Mouse (Mus musculus) MEL-GATA-1-ER (cell line): ENCODE measurements around the gene Gpr68.

Experiments used
- DNase-seq: peaks from one replicate; pipeline ENCODE4 v3.0.0-alpha.2; 2012; ENCODE audit warnings: low read depth; ENCODE audit errors: extremely low read depth

The Gpr68 gene

GRCm38 (mm10) chr12:100924646-100925339, 16.8 kb upstream of the Gpr68 start:
- no peak for DNase-seq

GRCm38 (mm10) chr12:100910731-100911130, 2.7 kb upstream of the Gpr68 start:
- no peak for DNase-seq

GRCm38 (mm10) chr12:100909765-100910164, 1.8 kb upstream of the Gpr68 start:
- no peak for DNase-seq

GRCm38 (mm10) chr12:100908298-100909034, 468 bp upstream of the Gpr68 start:
- DNase-seq = no peak

GRCm38 (mm10) chr12:100906861-100907260, 1.1 kb downstream of the Gpr68 start:
- DNase-seq = no peak

GRCm38 (mm10) chr12:100903761-100904160, 4.2 kb downstream of the Gpr68 start:
- no peak for DNase-seq

- no peak for DNase-seq
Observed at GRCm38 (mm10) chr12:100901386-100901785, 6.6 kb downstream of the Gpr68 start.

GRCm38 (mm10) chr12:100900901-100901300, 7.1 kb downstream of the Gpr68 start:
- no peak for DNase-seq

- DNase-seq = no peak
Observed at GRCm38 (mm10) chr12:100899111-100899640, 8.8 kb downstream of the Gpr68 start.

- no peak for DNase-seq
Observed at GRCm38 (mm10) chr12:100897736-100898650, 10.0 kb downstream of the Gpr68 start.

GRCm38 (mm10) chr12:100896661-100897060, 11.3 kb downstream of the Gpr68 start:
- no peak for DNase-seq

- no peak for DNase-seq
Observed at GRCm38 (mm10) chr12:100895504-100895903, 12.5 kb downstream of the Gpr68 start.

- DNase-seq = no peak
Observed at GRCm38 (mm10) chr12:100890548-100890947, 17.4 kb downstream of the Gpr68 start.

- no peak for DNase-seq
Observed at GRCm38 (mm10) chr12:100887801-100888258, 20.2 kb downstream of the Gpr68 start.

GRCm38 (mm10) chr12:100886877-100887276, 21.1 kb downstream of the Gpr68 start:
- no peak for DNase-seq

GRCm38 (mm10) chr12:100885585-100885984, 22.4 kb downstream of the Gpr68 start:
- no peak for DNase-seq

- no peak for DNase-seq
Observed at GRCm38 (mm10) chr12:100883168-100883567, 24.8 kb downstream of the Gpr68 start.

- DNase-seq = no peak
Observed at GRCm38 (mm10) chr12:100878556-100878955, 29.4 kb downstream of the Gpr68 start.

GRCm38 (mm10) chr12:100877936-100878335, 30.1 kb downstream of the Gpr68 start:
- no peak for DNase-seq

- DNase-seq = no peak
Observed at GRCm38 (mm10) chr12:100875960-100876359, 32.0 kb downstream of the Gpr68 start.

- DNase-seq = no peak
Observed at GRCm38 (mm10) chr12:100875553-100875952, 32.4 kb downstream of the Gpr68 start.
